Mouse (Mus musculus) liver, adult 2 months (tissue): ENCODE results near the gene Glb1. TPM values are rescaled to one million over a fixed set of nuclear protein-coding genes. Genes with fewer than 3 reads are reported as not detected.

ENCODE experiments used
- DNase-seq: peaks from one replicate; pipeline ENCODE4 v3.0.0-alpha.2; 2011; ENCODE audit warnings: low read depth, low spot score; ENCODE audit errors: extremely low read depth
- H3K27ac ChIP-seq: fragments of 200-500 bp; replicated peaks from 2 replicates; pipeline ENCODE4 v1.5.1; 2012; ENCODE audit warnings: low read depth, mild to moderate bottlenecking, control low read depth, inconsistent platforms, low read length; ENCODE audit not compliant: insufficient read depth
- H3K27me3 ChIP-seq: fragments of 200-500 bp; 2 replicates; pipeline ENCODE4 v1.6.1; 2012; ENCODE audit warnings: mild to moderate bottlenecking, moderate library complexity, low read length, inconsistent platforms; ENCODE audit not compliant: control insufficient read depth, insufficient read depth
- H3K36me3 ChIP-seq: fragments of 200-500 bp; 2 replicates; pipeline ENCODE4 v1.6.1; 2012; ENCODE audit warnings: low read length, inconsistent platforms; ENCODE audit not compliant: control insufficient read depth, insufficient read depth
- H3K4me1 ChIP-seq: fragments of 200-500 bp; 2 replicates; pipeline ENCODE4 v1.6.1; 2011; ENCODE audit warnings: low read length; ENCODE audit not compliant: control insufficient read depth, insufficient read depth
- H3K4me3 ChIP-seq: fragments of 200-500 bp; 2 replicates; pipeline ENCODE4 v1.5.1; 2011; ENCODE audit warnings: low read depth, mild to moderate bottlenecking, control low read depth, low read length, moderate library complexity; ENCODE audit not compliant: insufficient read depth
- H3K79me2 ChIP-seq: fragments of 200-500 bp; 2 replicates; pipeline ENCODE4 v1.6.1; 2012; ENCODE audit warnings: inconsistent platforms, mild to moderate bottlenecking, low read length, moderate library complexity; ENCODE audit not compliant: control insufficient read depth, insufficient read depth
- H3K9ac ChIP-seq: fragments of 200-500 bp; 2 replicates; pipeline ENCODE4 v1.6.1; 2012; ENCODE audit warnings: low read depth, mild to moderate bottlenecking, control low read depth, inconsistent platforms, low read length
- CTCF ChIP-seq: fragments of 200-500 bp; IDR thresholded peaks from 2 replicates; pipeline ENCODE4 v1.5.1; 2011; ENCODE audit warnings: low read depth, low read length, control low read depth
- POLR2A ChIP-seq: fragments of 200-500 bp; IDR thresholded peaks from 2 replicates; pipeline ENCODE4 v1.6.1; 2011; ENCODE audit warnings: low read length, control low read depth; ENCODE audit not compliant: insufficient read depth; ENCODE audit errors: extremely low read depth
- WGBS: fragments of 180-500 bp; shearing (Covaris S2); methylation state at CpG from one replicate; pipeline ENCODE4 v1.1.7; 2018; 5-methylcytosine and 5-hydroxymethylcytosine counted together
- polyA plus RNA-seq: library from polyadenylated mRNA; depleted of rRNA; stranded (reverse); fragments of >200 nt; gene quantifications from 2 replicates; pipeline ENCODE4 v1.2.3, GENCODE M21; 2012
- total RNA-seq: library from RNA; depleted of rRNA; stranded (reverse); fragments of >200 nt; gene quantifications from 2 replicates; pipeline ENCODE4 v1.2.3, GENCODE M21; 2014

The Glb1 gene
- total and polyA plus RNA-seq, 2 experiments: 13.2 to 16.7 TPM

DNA sequence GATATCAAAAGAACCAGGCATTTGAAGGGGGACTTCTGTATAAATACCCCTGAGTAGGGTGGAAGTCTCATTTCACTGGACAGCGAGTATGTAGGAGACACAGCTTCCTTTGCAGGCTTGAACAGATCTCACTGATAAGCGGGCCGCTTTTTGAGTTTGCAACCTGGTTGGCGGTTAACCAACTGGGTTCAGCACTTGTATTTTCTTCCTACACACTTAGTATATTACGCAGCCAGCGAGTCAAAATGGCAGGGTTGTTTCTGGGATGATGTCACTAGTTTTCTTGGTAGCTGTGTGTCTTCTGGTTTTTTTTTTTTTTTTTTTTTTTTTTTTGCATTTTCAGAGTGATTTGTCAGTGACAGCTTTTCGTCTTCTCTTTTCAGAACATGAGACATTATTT, 20.9 kb downstream of the Glb1 start:
- no peak overlapping the region for H3K4me3 ChIP-seq
- H3K79me2 ChIP-seq: no peaks in the 10 kb centered on the region
- TF ChIP-seq CTCF: no peak
- no peak for TF ChIP-seq POLR2A
- no peak overlapping the region for H3K9ac ChIP-seq
- DNase-seq: no peak
- 92% methylated on average over 7 of the region's 7 CpGs for WGBS
- 0 out of 2 replicates have a peak, but pooled peaks cover 1% of the 10 kb centered on the region for H3K4me1 ChIP-seq
- no peaks in the 10 kb centered on the region; the same call in 1 of the 2 replicates for H3K36me3 ChIP-seq
- H3K27ac ChIP-seq: no peak overlapping the region
- H3K27me3 ChIP-seq: no peaks in the 10 kb centered on the region

- no peaks in the 10 kb centered on the region for H3K79me2 ChIP-seq
- DNase-seq: no peak
- no peak overlapping the region for H3K9ac ChIP-seq
- H3K36me3 ChIP-seq: no peaks in the 10 kb centered on the region; the same call in 1 of the 2 replicates
- H3K27me3 ChIP-seq: no peaks in the 10 kb centered on the region
- no peak overlapping the region for H3K27ac ChIP-seq
- no peak for TF ChIP-seq POLR2A
- no peak for TF ChIP-seq CTCF
- H3K4me3 ChIP-seq: no peak overlapping the region
- 100% methylated on average over 5 of the region's 5 CpGs for WGBS
- no peaks in the 10 kb centered on the region for H3K4me1 ChIP-seq
Measured at GRCm38 (mm10) chr9:114425576-114425975, 24.7 kb downstream of the Glb1 start.

DNA sequence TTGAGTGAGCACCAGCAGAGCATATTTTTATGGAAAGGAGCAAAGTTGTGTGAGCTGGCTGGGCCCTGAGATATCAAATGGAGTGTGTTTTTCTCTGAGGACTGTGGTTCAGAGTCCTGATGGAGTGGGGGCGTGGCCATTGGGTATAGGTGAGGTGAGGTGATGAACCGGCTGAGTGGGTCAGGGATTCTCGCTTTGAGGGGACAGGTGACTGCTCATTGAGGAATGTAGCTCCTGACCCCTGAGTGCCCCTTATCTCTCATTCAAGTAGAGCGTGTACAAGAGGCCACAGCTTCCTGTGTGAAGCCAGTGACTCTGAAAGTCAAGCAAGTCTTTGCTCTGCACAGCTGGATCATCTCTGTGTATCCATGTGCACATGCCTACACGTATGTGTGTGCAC, 25.3 kb downstream of the Glb1 start:
- no peaks in the 10 kb centered on the region for H3K27me3 ChIP-seq
- no peak for DNase-seq
- no peak overlapping the region for H3K27ac ChIP-seq
- WGBS: 87% methylated on average over 5 of the region's 5 CpGs
- H3K36me3 ChIP-seq: no peaks in the 10 kb centered on the region; the same call in 1 of the 2 replicates
- H3K4me1 ChIP-seq: no peaks in the 10 kb centered on the region
- TF ChIP-seq CTCF: no peak
- TF ChIP-seq POLR2A: no peak
- H3K9ac ChIP-seq: no peak overlapping the region
- H3K4me3 ChIP-seq: no peak overlapping the region
- H3K79me2 ChIP-seq: no peaks in the 10 kb centered on the region

DNA sequence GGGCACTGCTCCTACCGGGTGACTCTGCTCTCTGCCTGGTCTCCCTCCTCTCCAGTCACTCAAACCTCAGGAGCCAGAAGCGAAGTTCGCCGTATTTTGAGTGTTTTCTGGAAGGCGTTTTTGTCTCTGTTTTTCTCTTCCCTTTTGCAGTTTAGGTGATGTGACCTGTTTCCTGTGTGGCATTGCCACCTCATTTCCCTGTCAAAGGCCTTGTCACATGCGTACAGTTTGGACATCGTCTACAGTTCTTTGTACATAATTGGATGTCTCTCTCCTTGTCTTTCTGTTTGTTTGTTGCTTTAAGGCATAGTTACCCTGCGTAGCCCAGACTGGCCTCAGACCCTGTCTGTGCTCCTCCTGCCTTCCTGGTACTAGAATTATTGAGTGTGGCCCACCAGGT, 26.5 kb downstream of the Glb1 start:
- H3K36me3 ChIP-seq: no peaks in the 10 kb centered on the region; the same call in 1 of the 2 replicates
- no peak for DNase-seq
- 91% methylated on average over 8 of the region's 8 CpGs for WGBS
- no peak overlapping the region for H3K27ac ChIP-seq
- H3K27me3 ChIP-seq: no peaks in the 10 kb centered on the region
- H3K4me1 ChIP-seq: no peaks in the 10 kb centered on the region
- no peak overlapping the region for H3K9ac ChIP-seq
- no peaks in the 10 kb centered on the region for H3K79me2 ChIP-seq
- no peak overlapping the region for H3K4me3 ChIP-seq
- TF ChIP-seq POLR2A (no peak), CTCF (no peak)

- H3K4me1 ChIP-seq: no peaks in the 10 kb centered on the region
- H3K27ac ChIP-seq: no peak overlapping the region
- 93% methylated on average over 12 of the region's 12 CpGs for WGBS
- H3K27me3 ChIP-seq: no peaks in the 10 kb centered on the region
- TF ChIP-seq POLR2A: no peak
- no peak for TF ChIP-seq CTCF
- no peaks in the 10 kb centered on the region; the same call in 1 of the 2 replicates for H3K36me3 ChIP-seq
- H3K4me3 ChIP-seq: no peak overlapping the region
- H3K9ac ChIP-seq: no peak overlapping the region
- DNase-seq: no peak
- no peaks in the 10 kb centered on the region for H3K79me2 ChIP-seq
Measured at GRCm38 (mm10) chr9:114428103-114428834, 27.4 kb downstream of the Glb1 start.

- no peak for DNase-seq
- WGBS: 94% methylated on average over 2 of the region's 2 CpGs
- Histone ChIP-seq H3K4me3 (no peak overlapping the region), H3K36me3 (peaks cover 1% of the 10 kb centered on the region; the same call in 1 of the 2 replicates), H3K79me2 (no peaks in the 10 kb centered on the region), H3K27ac (no peak overlapping the region), H3K4me1 (no peaks in the 10 kb centered on the region), H3K27me3 (no peaks in the 10 kb centered on the region), H3K9ac (no peak overlapping the region)
- TF ChIP-seq POLR2A (no peak), CTCF (no peak)
Measured at GRCm38 (mm10) chr9:114435668-114436067, 34.8 kb downstream of the Glb1 start.
